In genomic region chr10:4476604-4477003, GRCm38 (mm10) we compare ENCODE assay signal across 18 mouse cellular contexts. TPM values are rescaled to one million over a fixed set of nuclear protein-coding genes. Genes with fewer than 3 reads are reported as not detected.
"Had no signal": no experiment of that assay in that cellular context is flagged by ENCODE, and none has a peak within 500 bp of the region (broad histone marks: within the 10 kb centered on the region; RNA-seq: fewer than 3 reads in every experiment).

No protein-coding gene starts in this region.

- DNase-seq: liver, postnatal 0 days; lung, adult 2 months; lung, postnatal 14 days; lung, postnatal 36 days; right cerebral cortex, postnatal 14 days; spleen, adult 18-20 months; thymus, postnatal 14 days; thymus, postnatal 36 days had no signal

- H3K27ac ChIP-seq: liver, embryonic 15.5 days; lung, embryonic 15.5 days; macrophage; midbrain, embryonic 13.5 days; midbrain, embryonic 15.5 days; neural tube, embryonic 12.5 days had no signal

- H3K9me3 ChIP-seq: liver, embryonic 15.5 days; lung, embryonic 15.5 days; megakaryocyte, embryonic 14.5 days; midbrain, embryonic 13.5 days; midbrain, embryonic 15.5 days; neural tube, embryonic 12.5 days had no signal

- H3K27me3 ChIP-seq: liver, embryonic 15.5 days; lung, embryonic 15.5 days; megakaryocyte, embryonic 14.5 days; midbrain, embryonic 13.5 days; midbrain, embryonic 15.5 days; neural tube, embryonic 12.5 days had no signal

- H3K4me2 ChIP-seq: liver, embryonic 15.5 days; lung, embryonic 15.5 days; midbrain, embryonic 11.5 days; midbrain, embryonic 13.5 days; midbrain, embryonic 15.5 days; neural tube, embryonic 12.5 days had no signal

- H3K4me3 ChIP-seq: liver, embryonic 15.5 days; lung, embryonic 15.5 days; megakaryocyte, embryonic 14.5 days; midbrain, embryonic 13.5 days; midbrain, embryonic 15.5 days; neural tube, embryonic 12.5 days had no signal

- H3K4me1 ChIP-seq: liver, embryonic 15.5 days; megakaryocyte, embryonic 14.5 days; midbrain, embryonic 13.5 days; midbrain, embryonic 15.5 days; neural tube, embryonic 12.5 days had no signal

- H3K9ac ChIP-seq: liver, embryonic 15.5 days; liver, postnatal 0 days; lung, embryonic 15.5 days; midbrain, embryonic 13.5 days; midbrain, embryonic 15.5 days; neural tube, embryonic 12.5 days had no signal

- ATAC-seq: liver, postnatal 0 days; lung, postnatal 0 days; midbrain, embryonic 13.5 days; midbrain, embryonic 15.5 days had no signal

- H3K36me3 ChIP-seq: liver, embryonic 15.5 days; lung, embryonic 15.5 days; midbrain, embryonic 13.5 days; midbrain, embryonic 15.5 days; neural tube, embryonic 12.5 days had no signal

RNA-seq across cellular contexts. Expression of gene Ccdc170, which starts 5.7 kb away (rescaled TPM):
- polyA plus RNA-seq: liver, embryonic 15.5 days; liver, postnatal 0 days; macrophage; stomach, embryonic 14.5 days had no signal
